Mouse (Mus musculus) spleen, adult 12 weeks (tissue): ENCODE data around the gene Dcps.

ENCODE experiments used
- DNase-seq: peaks from one replicate; pipeline ENCODE4 v3.0.0; 2022; ENCODE audit warnings: low spot score

Dcps gene

DNA sequence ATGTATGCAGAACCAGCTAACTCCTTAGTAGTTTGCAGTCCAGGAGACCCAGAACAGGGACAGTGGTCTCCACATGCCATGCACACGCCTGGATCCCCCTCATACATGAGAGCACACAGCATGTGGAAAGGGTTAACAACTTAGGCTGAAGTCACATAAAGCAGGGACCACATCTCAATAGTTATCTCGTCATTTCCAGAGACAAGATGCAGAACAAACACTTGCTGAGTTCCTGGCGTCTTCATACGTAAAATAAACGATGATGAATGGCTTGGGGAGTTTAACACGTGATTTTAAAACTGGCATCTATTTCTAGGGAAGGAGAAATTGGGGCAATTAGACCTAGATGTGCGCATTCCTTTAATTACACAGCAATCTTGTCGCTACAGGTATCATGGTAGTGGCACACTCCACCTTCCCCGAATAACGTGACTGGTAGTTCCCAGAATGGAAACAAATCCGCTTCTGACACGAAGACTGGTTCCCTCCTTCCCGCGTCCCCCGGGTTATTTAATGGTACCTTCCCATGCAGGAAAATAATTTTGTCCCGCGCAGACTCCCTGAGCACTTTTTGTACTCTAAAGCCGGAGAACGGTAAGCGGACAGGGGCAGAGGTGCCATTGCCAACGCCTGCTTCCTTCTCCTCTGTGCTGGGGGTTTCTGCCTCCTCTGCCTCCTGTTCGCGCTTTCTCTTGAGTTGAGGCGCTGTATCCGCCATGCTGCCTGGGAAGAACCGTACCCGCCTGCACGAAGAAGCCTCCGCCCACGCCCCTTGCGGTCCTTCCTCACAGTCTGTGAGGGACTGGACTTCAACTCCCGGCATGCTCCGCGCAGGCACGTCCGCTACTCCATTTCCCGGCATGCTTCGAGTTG lies at the start of gene Dcps:
Gene Dcps, minus strand, starts transcription at position 811 of the 873 bp plus-strand sequence.
- peak; percentile 77 for DNase-seq

DNA sequence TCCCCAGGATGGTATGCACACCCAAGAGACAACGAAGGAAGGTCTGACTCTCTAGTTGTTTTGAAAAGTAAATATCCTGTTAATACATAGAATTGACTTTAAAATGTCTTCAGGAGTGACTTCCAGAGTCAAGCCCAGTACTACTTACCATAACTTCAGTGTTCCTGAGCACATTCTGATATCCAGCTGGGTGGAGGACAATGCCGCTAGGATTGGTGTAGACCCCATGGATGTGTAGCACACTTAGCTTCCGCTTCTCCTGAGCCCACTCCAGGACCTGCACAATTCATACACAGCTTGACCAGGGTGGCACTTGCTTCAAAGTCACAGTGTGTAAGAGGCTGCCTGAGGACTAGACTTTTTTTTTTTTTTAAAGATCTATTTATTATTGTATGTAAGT lies 47.6 kb upstream of the Dcps start:
- DNase-seq: no peak

DNA sequence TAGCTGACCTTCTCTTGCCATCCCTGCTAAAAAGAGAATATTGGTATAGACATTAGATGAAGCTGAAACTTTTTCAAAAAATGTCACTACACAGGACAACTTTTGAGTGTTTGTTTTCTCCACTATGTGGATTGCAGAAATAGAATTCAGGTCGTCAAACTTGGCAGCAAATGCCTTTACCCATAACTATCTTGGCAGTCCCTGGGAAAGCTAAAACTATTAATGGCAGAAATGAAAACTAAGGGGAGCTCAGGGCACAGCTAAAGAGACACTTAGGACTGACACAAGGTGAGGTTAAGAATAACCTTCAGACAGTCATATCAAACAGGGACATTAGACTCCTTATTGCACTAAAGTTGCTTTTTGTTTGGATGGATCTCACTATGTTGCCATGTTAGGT lies 42.1 kb upstream of the Dcps start:
- no peak for DNase-seq

DNA sequence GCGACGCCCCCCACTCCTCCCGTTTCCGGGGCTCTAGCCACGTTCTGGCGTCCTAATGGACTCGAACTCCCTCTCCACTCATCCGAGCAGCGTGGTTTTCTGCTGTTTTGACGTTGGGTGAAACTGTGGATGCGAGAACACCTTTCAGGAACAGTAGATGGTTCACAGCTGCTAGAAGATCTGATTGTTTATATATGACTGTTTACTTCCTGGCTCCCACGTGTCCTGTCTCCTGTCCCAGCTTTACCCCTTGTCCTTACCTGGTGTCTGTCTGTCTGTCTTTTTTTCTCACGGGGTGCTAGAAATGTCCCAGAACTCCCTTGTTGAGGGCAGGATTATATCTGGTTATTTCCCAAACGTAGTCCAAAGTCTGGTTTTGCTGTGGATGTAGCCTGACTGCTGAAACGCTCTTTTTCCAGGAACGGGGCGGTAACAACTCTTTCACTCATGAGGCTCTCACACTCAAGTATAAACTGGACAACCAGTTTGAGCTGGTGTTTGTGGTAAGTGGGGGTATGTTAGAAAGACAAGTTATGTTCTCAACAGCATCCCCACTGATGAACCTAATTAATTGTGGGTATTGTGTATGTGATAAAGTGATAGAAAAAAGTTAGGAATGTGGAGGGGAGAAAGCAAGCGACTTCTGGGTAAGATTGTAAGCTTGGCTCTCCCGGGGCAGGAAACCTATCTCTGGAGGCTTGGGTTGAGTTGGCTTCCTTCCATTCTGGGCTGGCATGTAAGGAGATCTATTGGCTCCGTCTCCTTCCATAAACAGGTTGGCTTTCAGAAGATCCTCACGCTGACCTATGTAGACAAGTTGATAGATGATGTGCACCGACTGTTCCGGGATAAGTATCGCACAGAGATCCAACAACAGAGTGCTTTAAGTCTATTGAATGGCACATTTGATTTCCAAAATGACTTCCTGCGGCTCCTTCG lies 36.0 kb upstream of the Dcps start:
- DNase-seq: no peak

DNA sequence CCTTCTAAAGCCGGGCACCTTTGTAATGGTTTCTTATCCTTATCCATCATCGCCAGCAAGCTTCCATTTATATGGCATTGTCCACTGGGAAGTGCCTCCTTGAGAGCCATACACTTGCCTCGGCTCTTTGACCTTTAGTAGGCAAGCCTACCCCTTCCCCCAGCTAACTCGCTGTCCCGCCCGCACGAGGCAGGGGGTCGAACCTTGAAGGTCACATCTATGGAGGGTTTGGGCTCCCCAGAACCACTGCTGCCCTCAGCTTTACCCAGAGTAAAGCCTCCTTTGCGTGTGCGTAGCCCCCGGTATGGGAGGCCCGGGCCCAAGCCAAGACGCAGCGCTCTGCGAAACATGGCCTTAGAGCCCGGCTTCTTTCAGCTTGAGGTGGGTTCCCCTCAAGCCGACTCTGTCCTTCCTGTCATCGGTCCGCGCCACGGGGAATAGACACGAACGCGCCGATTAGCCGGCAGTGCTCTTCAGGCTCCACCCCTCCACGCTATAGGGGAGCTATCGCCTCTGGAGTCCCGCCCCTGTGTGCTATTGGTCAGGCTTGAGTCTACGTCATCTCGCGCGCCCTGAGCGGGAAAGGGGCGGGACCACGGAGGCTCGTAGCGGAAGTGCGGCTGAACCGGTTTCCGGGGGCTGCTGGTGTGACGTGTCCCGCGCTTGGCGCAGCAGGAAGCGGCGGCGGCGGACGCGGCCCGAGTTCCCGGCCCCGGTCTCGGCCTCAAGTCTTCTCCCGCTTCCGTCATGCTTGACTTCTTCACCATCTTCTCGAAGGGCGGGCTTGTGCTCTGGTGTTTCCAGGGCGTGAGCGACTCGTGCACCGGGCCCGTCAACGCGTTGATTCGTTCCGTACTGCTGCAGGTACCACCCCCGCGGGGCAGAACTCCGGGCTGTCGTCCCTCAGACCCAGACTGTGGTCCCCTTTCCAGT lies 34.9 kb upstream of the Dcps start, which contains the start of gene Foxred1:
Gene Foxred1, minus strand, starts transcription at position 514 of the 933 bp plus-strand sequence.
- DNase-seq: peak; percentile 99

DNA sequence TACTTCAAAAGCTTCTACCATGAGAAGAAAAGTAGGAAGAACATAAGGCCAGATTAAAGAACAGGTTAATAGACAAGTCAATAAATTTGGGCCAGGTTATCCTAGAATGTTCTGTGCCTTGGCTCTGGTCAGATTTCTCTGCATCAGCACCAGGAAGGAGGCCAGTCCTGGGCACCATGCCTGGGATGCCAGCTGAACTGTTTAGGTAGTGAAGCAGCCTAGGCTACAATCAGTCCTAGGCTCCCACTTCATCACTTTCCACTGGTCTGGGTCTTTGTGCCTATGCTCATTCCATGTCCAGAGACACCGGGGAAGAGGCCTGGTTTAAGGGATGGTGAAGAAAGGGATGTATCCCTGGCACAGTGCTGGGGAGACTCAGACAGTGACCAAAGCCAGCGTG lies 28.6 kb upstream of the Dcps start:
- DNase-seq: no peak

DNA sequence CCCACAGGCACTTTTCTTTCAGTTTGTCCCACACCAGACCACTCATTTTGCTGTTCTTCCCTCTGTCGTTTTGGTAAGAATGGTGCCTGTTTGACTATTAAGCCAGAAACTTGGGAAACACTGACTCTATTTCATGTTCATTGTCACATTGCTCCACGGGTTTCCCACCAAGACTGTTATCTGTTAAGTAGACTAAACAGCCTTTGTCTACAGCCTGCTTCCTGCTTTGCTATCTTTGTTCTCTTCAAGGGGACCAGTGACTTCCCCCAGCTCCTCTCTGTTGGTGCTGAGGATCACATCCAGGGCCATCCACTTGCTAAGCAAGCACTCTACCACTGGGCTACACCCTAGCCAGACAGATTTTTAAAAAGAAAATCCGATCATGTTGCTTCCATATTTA lies 27.7 kb upstream of the Dcps start:
- no peak for DNase-seq

DNA sequence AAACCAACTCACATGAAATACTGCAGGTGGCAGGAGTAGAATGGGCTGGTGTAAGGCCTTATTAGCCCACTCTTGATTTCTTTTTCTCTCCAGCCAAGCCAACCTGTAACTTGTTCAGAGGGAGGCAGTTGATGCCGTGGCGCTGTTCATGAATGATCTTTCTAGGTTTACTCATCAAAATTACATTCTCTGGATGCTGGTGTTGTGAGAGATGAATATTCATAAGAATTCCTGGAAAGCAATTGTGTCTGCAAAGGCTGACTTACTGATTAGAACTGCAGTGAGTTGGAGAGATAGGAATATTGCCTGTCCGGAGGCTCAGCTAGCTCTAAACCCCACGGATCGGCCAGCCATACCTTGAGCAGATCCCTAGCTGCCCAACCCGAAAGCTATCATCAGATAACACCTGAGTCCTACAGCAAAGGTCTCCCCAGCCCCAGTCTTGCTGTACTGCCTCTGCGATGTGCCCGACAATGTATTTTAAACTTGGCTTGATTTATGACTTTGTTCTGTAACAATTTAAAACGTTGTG lies 24.7 kb upstream of the Dcps start:
- no peak for DNase-seq

DNA sequence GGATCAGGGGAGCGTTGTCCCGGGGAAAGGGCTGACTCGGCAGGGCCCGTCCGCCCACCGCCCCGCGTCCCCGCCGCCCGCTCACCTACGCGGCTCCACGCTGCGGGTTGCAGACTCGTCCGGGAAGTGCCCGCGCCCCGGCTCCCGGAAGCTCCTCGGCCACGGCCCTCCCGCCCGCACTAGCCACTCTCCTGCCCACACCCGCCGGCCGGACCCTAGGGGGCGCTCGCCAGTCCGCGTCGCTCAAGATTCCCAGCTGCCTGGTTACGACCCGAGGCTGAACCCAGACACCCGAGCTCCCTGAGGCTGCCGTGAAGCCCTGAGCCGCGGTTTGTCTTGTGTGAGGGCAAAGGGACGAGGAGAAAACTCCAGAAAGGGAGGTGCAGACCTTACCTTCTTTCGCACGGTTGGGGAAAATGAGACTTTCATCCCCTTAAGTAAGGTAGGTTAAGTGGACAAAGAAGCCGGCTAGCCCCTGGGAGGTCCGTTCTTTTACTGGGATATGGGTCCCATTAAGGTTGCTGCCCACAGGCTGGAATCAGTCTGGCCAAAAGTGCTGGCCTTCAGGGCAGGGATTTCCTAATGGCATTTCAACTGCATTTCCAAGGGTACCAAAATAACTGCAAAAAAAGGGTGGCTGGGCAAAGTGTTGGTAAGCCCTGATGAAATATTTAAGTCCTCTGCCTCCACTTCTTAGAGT lies 24.1 kb upstream of the Dcps start, which contains the start of the genes Srpr and Tirap:
Gene Srpr, plus strand, starts transcription at position 404 of the 700 bp plus-strand sequence.
Gene Tirap, minus strand, starts transcription at position 520 of the 700 bp plus-strand sequence.
- peak; percentile 85 for DNase-seq

DNA sequence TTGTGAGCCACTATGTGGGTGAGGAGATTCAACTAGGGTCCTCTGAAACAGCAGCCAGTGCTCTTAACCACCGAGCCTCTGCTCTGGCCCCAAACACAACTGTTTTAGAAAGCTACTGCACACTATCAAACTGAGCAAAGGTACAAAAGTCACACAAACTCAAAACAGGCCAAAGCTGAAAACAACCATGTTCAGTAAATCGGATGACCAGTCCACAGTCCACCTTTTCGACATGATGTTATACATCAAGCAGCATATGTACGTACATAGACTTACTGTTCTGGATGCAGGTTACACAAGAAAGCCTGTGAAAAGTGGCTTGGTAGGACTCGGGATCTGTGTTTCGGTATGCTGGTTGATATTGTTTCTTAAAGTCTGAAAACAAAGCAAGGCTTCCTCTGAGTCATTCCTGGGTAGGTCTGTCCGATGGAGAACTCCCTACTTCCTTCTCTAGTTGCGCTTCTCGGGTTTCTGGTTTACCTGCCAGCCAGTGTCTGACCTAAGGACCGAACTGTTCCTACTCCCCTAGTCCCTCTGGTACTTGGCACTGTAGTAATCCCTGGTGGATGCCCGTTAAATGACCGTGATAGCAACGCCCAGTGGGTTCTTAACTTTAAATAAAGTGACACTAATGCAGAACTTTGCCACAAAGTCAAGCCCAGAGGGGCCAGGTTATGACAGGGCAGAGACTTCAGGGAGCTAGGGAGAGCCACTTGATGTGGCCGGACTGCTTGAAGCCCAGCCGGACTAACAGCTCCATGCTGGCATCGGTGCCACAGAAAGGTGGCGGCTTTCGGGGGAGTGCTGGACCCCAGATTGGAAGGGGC lies 23.3 kb upstream of the Dcps start:
- DNase-seq: no peak

DNA sequence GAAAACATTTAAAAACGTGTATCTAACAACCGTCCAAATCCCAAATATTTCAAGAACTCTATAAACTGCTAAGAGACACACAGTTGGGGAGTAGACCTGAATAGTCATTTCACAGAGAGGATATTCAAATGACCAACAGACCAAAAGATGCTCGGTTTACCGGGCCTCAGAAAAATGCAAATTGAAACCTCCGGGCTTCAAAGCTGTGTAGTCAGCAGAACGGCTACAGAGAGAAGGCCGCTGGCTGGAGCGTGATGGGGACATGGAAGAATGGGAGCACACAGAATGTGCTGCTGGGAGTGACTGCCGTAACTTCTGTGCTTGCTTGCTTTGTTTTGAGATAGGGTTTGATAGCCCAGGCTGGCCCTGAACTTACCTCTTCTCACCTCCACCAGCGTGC lies 22.5 kb upstream of the Dcps start:
- DNase-seq: no peak

DNA sequence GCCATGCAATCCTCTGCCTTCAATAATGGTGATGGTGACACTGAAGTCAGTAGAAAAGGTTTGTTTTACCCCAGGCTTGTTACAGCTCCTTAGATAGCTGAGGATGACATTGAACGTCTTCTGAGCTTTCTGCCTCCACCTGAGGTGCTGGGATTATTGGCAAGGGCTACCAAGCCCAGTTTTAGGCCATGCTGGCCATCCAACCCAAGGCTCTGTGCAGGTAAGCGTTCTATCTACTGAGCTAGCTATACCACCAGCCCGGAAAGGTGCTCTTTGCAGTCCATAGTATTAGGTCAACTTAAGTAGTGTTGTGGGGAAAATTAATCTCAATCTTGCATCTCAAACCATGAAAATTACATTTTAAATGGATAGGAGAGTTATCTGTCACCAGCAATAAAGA lies 21.8 kb upstream of the Dcps start:
- DNase-seq: no peak

DNA sequence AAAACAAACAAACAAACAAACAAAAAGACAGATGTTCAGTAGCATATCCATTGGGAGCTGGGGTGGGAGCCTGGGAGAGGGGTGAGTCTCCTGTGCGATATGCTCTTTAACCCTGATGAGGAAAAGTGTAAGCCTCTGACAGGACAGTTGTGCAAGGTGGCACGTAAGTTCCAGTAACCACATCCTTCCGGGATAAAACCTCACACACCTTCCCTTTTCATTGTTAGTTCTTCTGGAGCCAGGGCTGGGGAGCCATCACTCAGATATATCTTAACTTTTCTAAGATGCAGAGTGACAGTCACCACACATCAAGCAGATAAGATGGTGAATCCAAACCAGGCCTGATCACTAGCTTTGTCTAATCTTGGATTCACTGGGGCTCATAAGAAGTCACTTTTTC lies 18.2 kb upstream of the Dcps start:
- DNase-seq: no peak

DNA sequence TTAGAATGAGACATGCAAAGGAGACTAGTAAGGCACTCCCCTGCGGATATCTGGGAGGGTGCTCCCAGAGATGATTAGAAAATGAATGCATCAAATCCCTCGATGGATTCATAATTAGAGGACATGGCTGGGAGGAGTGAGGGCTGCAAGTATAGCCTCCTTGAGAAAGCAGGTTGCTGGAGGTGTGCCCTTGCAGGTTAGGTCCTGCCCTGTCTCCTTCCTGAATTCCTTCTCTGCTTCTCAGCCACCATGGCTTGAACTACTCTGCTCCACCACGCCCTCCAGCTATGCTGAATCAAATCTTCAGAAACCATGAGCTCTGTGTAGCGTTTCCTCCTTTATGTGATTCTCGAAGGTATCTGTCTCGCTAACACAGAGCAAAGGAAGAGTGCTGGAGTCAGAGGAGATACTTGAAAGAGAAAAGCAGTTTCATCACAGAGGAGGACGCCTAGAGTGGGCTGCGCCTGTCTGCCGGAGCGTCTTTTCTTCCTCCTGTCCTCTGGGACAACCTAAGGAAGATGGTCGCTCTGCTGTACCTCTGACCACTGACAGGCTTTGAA lies 17.2 kb upstream of the Dcps start:
- no peak for DNase-seq

DNA sequence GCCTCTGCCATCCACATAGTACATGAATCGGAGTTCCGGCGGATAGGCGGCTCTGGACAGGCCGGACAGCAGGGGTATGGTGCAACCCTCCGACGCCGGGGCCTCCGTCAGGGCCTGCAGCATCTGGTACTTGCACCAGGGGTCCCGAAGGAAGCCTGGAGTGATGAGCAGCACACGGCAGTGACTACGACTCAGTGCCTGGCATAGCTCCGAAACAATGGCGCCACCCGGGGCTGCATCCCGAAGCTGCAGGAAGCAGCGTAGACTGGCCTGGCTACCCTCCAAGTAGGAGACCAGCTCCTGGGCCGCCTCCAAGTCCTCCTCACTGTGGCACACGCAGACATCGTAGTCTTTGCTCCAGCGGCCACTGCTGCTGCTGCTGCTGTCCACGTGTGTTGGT lies 12.8 kb upstream of the Dcps start:
- DNase-seq: no peak

DNA sequence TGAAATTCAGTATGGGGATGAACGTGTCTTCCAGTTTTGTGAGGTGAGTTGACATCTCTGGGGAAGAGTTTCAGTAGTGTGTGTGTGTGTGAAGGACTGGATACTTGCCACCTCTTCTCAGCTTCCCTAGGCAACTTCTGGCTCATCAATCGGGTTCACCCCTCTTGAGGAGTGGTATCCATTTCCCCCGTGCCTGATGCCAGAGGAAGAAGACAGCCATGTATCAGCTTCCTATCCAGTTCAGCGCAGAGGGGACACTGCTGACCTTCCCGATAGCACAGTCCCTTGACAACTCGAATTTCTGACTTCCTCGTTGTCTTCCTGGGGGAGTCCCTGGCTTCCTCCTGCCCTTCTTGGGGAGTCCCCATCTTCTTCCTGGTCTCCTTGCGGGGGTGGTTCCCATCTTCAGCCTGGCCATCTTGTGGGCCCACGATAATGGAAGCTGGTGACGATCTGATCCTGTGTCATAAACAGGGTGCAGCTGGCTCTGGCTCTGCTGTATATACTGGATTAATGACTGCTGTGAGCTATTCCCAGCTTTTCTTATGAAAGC lies 11.6 kb upstream of the Dcps start:
- DNase-seq: no peak

DNA sequence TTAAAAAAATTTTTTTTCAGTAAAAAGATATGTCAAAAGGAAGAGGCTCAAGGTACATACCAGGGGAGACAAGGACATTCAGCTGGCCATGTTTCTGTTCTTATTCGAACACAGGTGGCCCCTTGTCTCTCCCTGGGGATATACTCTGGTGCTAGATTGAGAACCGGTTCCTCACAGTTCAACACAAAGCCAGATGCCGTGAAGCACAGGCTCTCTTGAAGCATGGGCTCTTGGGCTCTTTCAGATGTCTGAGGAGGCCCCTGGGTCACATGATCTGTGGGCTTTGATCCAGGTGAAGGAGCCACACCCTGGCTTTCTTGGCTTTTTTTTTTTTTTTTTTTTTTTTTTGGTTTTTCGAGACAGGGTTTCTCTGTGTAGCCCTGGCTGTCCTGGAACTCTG lies 10.6 kb upstream of the Dcps start:
- no peak for DNase-seq

DNA sequence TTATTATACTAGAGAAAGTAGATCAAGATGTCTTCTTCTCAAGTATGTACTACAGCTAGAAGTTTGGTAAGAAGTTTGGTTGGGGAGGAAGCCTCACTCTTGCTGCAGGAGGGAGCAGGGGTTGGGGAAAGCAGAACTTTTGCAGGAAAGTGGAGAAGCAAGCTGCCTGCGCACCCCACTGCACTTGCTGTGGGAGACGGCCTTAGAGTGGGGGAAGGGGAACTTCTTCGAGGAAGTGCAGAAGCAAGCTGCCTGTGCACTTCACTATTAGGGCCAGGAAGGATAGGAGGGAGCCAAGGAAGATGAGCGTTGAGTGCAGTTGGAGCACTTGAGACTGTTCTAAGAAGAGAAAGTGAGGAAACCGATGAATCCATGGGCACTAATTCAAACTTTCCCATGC lies 7.5 kb upstream of the Dcps start:
- no peak for DNase-seq

DNA sequence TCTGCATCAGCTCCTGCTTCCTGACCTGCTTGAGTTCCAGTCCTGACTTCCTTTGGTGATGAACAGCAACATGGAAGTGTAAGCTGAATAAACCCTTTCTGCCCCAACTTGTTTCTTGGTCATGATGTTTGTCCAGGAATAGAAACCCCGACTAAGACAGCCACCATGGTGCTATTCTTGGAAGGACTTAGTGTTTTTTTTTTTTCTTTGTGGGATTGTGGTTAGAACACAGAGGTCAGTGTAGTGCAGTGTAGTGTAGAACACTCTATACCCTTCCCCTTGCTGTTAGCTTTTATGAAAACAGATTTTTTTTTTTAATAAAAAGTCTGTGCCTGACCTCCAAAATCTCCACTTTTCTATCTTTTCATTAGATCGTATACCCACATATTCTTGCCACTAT lies 7.0 kb upstream of the Dcps start:
- no peak for DNase-seq
